Mouse (Mus musculus) cerebral cortex, adult 2 months (tissue): Measurements from ENCODE around the gene Ptprn.

ENCODE experiments used
- WGBS: fragments of 180-500 bp; shearing (Covaris S2); methylation state at CpG from one replicate; pipeline ENCODE4 v1.1.7; 2018; 5-methylcytosine and 5-hydroxymethylcytosine counted together

The Ptprn gene

DNA sequence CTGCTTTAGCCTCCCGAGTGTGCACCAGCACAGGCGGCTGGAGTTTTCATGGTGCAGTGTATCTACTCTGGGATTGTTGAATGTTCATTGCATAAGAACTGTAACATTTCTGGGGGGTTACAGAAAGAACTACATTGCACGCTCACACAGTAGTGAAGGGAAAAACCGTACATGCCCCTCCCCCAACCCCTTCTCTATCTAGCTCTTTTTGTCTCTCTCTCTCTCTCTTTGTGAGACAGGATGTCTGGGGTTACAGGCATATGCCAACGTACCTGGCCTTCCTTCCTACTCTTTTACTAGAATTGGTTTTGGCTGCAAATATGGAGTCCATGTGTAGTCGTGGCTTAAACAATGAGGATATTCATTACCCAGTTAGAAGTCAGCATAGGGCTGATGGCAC lies 41.4 kb downstream of the Ptprn start:
- WGBS, result 82% methylated on average over 6 of the region's 6 CpGs

DNA sequence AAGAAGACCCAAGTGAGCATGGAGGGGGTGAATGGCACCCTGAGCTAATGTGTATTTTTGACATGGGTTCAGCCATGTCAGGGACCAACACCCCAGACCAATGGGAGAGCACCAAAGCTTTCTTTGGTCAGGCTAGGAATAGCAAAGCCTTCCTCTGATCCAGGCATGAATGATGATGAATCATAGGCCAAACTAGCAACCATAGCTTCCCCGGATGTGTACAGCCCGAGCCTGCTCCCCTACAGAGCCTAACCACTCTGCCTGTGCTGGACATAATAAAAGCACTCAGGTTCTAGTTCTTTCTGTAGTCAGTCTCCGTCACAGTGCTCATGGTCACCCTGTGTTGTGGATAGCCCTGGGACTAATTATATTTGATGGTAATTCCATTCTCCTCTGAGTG lies 42.8 kb downstream of the Ptprn start:
- 82% methylated on average over 3 of the region's 3 CpGs for WGBS

DNA sequence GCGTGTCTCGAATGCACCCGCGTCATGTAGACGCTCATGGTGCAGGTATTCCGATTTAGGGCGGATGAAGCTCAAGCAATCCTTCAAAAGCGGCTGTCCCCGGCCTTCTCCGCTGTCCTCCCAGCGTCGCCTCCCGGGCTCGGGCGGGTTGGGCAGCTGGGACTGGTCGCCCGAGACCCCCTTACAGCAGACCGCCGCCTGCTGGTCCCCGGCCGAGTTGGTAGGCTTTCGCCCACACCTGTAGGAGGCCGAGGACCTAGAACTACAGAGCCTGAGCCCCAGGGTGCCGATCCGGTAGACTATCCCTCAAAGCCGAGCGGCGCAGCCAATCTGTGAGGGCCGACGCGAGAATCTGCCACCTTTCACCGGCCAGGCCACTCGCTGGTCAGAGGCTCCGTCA lies 44.8 kb downstream of the Ptprn start, which contains the start of gene Tuba4a:
TSS of gene Tuba4a (minus strand) at position 335 of the 400 bp plus-strand sequence.
- WGBS, result 1% methylated on average over 34 of the region's 34 CpGs

- under 1% methylated on average over 24 of the region's 24 CpGs for WGBS
Observed at GRCm38 (mm10) chr1:75219078-75219477, 45.2 kb downstream of the Ptprn start.

DNA sequence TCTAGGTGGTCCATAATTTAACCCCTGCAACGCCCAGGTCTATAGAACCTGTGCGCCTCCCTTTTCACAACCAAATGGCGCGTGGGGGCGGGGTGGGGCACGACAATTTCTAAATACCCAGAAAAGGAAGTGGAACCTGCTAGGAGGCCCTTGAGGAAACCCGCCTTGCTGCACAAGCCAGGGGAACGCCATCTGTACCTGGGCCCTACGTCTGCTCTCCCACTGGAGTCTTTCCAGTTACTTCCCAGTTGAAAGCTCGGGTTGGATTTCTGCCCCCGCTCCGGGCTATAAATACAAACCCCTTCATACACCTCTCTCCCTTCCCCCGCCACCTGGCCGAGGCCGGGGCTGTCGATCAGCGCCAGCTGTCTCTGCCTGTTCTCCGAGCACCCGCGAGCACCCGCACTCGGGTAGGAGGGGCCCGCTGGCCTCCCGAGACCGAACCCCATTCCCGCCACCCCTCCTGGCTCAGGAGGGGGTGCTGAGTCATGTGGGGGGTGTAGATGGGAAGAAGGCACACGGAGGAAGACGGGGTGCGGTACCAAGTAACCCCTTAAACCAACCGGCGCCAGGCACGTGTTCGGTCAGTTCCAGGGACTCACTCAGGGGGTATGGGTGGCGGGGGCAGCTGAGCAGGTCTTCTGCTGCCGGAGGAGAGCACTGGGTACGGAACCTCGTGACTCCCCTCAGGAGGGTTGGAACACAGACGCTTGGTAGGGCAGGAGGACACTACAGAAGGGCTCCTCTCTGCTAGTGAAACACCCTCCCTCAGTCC lies 45.9 kb downstream of the Ptprn start:
- 2% methylated on average over 38 of the region's 38 CpGs for WGBS

DNA sequence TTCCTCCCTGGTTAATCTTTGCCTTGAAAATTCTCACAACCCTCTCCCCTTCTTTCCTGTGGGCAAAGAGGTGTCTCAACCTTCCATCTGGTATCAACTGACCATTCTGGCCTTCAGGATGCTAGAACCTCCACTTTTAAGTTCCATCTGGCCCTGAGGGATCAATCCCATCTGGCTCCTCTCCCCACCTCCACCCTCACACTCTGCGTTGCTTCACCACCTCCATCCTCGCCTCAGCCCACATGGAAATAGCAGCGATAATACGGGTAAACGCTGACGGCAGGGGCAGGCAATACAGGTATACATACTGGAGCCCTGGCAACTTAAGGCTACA lies 46.4 kb downstream of the Ptprn start:
- 5% methylated on average over 6 of the region's 6 CpGs for WGBS

DNA sequence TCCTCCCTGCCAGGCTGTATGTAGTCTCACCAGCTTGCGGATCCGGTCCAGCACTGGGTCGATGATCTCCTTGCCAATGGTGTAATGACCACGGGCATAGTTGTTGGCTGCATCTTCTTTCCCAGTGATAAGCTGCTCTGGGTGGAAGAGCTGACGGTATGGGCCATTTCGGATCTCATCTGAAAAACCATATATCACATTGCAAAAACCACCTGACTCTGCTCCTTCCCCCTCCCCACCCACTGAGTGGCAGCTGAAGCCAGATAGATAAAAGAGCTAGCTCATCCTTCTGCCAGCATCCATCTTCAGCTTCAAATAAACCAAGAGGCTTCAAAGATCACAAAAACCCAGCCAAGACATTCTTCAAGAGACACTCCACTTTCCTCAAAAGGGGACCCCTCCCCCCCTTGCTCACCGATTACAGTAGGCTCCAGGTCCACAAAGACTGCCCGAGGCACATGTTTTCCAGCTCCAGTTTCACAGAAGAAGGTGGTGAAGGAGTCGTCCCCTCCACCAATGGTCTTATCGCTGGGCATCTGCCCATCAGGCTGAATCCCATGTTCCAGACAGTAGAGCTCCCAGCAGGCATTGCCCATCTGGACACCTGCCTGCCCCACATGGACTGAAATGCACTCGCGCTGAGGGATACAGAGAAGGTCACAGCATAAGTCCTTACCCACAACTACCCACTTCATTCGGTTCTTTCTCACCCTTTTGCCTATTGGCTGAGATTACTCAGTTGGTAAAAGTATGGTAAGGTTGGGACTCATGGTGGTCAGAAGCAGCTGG lies 47.3 kb downstream of the Ptprn start:
- WGBS, result 51% methylated on average over 13 of the region's 13 CpGs

DNA sequence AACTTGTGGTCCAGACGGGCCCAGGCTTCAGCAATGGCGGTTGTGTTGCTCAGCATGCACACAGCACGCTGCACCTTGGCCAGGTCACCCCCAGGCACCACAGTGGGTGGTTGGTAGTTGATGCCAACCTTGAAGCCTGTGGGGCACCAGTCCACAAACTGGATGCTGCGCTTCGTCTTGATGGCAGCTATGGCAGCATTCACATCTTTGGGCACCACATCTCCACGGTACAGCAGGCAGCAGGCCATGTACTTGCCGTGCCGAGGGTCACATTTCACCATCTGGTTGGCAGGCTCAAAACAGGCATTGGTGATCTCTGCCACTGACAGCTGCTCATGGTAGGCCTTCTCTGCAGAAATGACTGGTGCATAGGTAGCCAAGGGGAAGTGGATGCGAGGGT lies 48.5 kb downstream of the Ptprn start:
- WGBS, result 64% methylated on average over 9 of the region's 9 CpGs

DNA sequence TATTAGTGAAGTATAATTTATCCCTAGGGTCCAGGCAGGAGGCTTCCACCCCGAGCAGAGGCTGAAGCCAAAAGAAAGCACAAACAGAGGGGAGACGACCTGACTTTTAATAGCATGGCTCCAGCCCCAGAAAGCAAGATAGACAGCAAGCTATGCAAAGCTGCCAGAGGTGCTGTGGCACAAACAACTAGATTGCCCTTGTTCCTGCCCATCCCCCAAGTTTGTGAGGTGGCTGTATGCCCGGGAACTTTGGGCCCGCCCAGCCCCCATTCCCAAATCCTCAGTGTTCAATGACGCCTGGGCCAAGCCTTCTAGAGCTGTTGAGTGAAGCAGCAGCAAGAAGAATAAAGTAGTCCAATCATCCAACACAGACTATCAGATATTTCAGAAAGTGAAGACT lies 49.4 kb downstream of the Ptprn start:
- WGBS, result 36% methylated on average over 5 of the region's 5 CpGs

DNA sequence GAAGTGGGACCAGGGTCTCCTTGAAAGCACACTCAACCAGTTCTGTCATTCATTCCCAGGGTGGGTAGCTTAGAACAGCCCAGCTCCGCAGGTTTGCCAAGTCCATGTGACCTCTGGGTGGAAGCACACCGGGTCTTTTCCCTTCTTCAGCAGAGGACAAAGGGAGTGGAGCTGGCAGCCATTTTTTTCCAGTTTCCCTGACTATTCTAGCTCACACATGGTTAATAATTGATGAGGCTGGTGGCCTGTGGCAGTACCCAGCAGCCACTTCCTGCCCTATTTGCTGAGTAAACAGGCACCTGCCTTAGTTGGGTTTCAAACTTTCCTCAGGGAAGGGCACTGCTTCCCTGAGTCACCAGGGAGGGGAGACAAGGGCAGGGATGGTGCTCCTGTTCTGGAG lies 49.9 kb downstream of the Ptprn start:
- WGBS, result 45% methylated on average over 2 of the region's 2 CpGs

DNA sequence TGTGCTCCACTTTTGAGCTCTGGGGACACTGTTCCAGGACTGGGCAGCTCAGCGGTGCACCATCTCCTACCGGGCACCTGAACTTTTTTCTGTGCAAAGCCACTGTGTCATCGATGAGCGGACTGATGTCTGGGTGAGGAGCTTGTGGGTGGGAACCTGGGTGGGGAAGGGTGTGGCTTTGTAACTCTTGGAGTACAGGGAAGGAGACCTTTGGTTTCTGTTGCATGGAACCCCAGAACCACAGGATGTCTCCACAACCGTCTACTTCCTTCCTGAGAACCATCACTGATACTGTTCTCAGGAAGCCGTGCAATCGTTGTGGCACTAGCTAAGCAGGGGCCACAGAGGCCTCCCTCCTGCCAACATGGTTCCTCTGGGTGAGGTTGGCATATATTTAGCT lies 51.2 kb downstream of the Ptprn start:
- WGBS, result 78% methylated on average over 7 of the region's 7 CpGs

DNA sequence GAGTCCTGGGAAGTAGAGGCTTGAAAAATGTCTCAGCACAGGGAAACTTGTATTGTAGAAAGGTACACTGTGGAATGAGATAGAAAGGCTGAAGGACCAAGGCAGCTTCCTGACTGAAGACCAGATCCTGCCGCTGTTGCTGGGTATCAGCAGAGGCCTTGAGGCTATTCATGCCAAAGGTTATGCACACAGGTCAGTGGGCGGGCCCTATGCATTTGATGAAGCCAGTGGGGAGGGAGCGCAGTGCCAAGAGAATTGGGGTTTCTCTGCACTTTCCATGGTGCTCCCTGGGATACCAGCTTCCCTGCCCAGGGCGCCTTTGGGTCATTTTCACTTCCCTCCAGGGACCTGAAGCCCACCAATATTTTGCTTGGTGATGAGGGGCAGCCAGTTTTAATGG lies 51.8 kb downstream of the Ptprn start:
- 83% methylated on average over 4 of the region's 4 CpGs for WGBS

- WGBS, result 13% methylated on average over 17 of the region's 17 CpGs
Observed at GRCm38 (mm10) chr1:75211141-75211708, 53.1 kb downstream of the Ptprn start.

GRCm38 (mm10) chr1:75210136-75211087 lies 53.9 kb downstream of the Ptprn start, which contains the start of the genes Glb1l and Stk16:
Glb1l (minus strand) TSS chr1:75210813.
Stk16 (plus strand) TSS chr1:75210838.
- WGBS, result 5% methylated on average over 42 of the region's 42 CpGs

DNA sequence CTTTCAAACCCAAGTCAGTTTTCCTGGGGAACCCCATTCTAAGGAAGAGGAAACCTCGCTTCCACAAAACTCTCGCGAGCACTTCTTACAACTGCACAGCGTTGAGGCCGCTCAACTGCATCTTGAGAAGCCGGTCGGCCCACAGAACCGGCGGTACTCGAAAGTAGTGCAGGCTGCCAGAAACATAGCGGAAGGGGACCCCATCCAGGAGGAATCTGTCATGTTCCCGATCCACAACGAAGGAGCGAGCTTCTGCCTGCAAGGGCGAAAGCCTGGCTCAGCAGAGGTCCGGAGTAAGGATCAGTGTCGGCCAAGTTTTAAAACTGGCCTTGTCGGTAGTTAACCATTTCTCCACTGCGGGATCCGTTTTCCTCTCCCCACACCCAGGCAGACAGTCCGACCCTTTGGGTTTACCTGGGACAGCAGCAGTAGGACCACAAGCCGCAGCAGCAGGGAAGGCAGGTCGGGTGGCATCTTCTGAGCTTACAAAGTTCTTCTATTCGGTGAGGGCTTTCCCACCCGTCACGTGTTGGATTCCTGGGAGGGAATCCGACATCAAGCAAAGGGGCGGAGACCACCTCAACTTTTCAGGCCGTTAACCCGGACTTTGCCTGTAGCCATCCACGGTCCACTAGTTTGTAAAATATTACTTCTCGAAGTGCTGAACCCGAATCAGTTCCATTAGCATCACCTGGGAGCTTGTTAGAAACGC lies 55.2 kb downstream of the Ptprn start:
- 12% methylated on average over 34 of the region's 34 CpGs for WGBS

DNA sequence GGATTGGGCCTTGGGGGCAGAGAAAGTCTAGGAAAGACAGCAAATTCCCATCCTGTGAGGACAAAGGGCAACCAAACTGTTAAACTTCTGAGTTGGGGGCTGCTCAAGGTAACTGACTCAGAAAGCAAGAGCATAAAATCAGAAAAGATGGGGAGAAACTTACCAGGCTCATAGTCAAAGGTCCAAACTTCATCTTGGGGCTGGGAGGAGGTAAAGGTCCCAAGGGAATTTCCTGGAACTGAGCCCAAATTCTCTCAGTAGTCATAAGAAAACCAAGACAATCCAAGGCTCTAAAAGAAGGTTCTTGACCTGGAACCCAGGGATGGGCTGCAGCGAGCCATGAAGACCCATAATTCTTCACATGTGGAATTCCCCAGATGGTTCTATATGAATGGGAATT lies 63.1 kb downstream of the Ptprn start:
- WGBS, result 88% methylated on average over 1 of the region's 1 CpGs
